Mouse (Mus musculus): Measurements from ENCODE around the gene Gm29609. TPM values are rescaled to one million over a fixed set of nuclear protein-coding genes. Genes with fewer than 3 reads are reported as not detected.
A peak's percentile ranks its signal among the peaks of the same experiment; 100 is the strongest.

Gene Gm29609
- total and polyA plus RNA-seq, 2 experiments from 2014 or later, result 1.1 to 6.6 TPM

DNA sequence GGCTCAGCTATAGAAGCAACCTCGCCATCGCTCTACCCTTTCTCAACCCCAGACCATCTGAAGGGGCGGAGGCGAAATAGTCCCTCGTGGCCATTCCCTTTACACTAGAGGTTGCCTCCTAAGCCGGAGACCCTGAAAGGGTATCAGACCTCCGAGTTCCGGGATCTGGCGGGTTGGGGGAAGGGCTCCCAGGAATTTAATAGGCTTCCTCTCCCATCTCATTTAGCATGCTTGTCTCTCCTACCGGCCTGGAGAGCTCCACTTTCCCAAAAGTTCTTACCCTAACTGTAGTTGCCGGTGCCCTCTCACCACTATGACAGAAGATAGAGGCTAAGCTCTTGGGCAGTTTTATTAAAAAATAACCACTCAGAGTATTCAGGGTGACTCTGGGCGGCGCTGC lies 42.1 kb downstream of the Gm29609 start:
- 3% methylated on average over 13 of the region's 13 CpGs for WGBS
- ATAC-seq (ENCODE audit: insufficient read depth, low read depth) (no peak), DNase-seq (ENCODE audit: low spot score) (no peak)
- Histone ChIP-seq H3K4me3 (ENCODE audit: low read depth, low read length) (peak overlapping the region; percentile 32), H3K27me3 (ENCODE audit: control insufficient read depth, insufficient read depth, low read length) (peaks cover 52% of the 10 kb centered on the region), H3K9me3 (replicated peaks; ENCODE audit: control insufficient read depth, low read length) (no peaks in the 10 kb centered on the region), H3K27ac (ENCODE audit: low read depth) (no peak overlapping the region), H3K4me2 (ENCODE audit: low read depth, low read length) (peak overlapping the region; percentile 48), H3K36me3 (replicated peaks; ENCODE audit: control insufficient read depth, insufficient read depth, low read length) (peaks cover 10% of the 10 kb centered on the region), H3K9ac (replicated peaks; ENCODE audit: low read depth, low read length) (no peak overlapping the region), H3K4me1 (ENCODE audit: control insufficient read depth, insufficient read depth) (peaks cover 6% of the 10 kb centered on the region; the same call in 1 of the 2 replicates)
- TF ChIP-seq EP300 (IDR thresholded peaks at IDR 0.05; ENCODE audit: low read depth) (no peak), CTCF (IDR thresholded peaks at IDR 0.05; ENCODE audit: low read depth) (no peak)

DNA sequence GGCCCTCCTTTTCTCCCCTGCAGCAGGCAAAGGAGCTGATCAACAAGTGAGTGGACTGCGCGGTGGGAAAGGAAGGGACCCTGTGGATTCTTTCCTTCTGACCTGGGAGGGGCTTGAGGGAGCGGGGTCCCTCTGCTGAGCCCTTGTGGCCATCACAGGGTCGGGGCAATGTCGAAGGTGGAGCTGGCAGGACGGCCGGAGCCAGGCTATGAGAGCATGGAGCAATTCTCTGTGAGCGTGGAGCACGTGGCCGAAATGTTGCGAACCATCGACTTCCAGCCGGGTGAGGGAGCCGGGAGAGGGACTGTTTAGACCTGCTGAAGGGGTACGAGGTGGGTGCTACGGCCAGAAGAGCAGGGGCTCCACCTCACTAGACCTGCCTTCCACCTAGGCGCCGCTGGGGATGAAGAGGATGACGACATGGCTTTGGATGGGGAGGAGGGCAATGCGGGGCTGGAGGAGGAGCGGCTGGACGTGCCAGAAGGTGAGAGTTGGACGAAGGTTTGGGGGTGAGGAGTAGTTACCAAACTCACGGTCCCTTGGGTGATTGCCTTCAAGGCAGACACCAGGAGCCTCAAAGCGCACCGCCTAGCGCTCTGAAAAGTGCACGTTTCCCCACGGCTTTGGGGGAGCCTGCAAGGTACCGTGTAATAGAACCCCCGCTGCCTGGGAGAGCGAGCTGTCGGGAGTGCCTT lies 42.8 kb downstream of the Gm29609 start:
- Histone ChIP-seq H3K27me3 (ENCODE audit: control insufficient read depth, insufficient read depth, low read length) (peaks cover 52% of the 10 kb centered on the region), H3K9ac (replicated peaks; ENCODE audit: low read depth, low read length) (no peak overlapping the region), H3K4me2 (ENCODE audit: low read depth, low read length) (peak overlapping the region; percentile 48; the same call in 1 of the 2 replicates), H3K27ac (ENCODE audit: low read depth) (no peak overlapping the region), H3K9me3 (replicated peaks; ENCODE audit: control insufficient read depth, low read length) (no peaks in the 10 kb centered on the region), H3K4me3 (ENCODE audit: low read depth, low read length) (0 out of 2 replicates have a peak overlapping the region, but pooled peaks have one; percentile 32), H3K36me3 (replicated peaks; ENCODE audit: control insufficient read depth, insufficient read depth, low read length) (peaks cover 8% of the 10 kb centered on the region), H3K4me1 (ENCODE audit: control insufficient read depth, insufficient read depth) (peaks cover 6% of the 10 kb centered on the region; the same call in 1 of the 2 replicates)
- DNase-seq (ENCODE audit: low spot score), result no peak
- WGBS, result 2% methylated on average over 33 of the region's 33 CpGs
- no peak for ATAC-seq (ENCODE audit: insufficient read depth, low read depth)
- TF ChIP-seq EP300 (IDR thresholded peaks at IDR 0.05; ENCODE audit: low read depth) (no peak), CTCF (IDR thresholded peaks at IDR 0.05; ENCODE audit: low read depth) (no peak)

DNA sequence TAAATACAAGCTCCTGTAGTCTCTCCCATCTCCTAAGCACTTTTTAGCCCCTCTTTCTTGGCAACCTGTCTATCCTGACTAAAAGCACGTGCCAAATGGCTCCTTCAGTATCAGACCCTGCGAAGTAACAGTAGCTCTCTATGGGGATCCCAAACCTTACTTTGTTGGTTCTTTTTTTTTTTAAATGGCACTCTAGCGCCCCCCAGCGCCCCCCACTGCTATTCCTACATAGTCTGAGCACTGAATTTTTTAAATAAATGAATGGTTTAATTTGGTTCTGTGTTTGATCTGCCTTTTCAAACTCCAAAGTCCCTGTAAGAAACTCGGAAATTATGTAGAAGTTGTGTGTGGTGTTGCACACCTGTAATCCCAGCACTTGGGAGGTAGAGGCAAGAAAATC lies 53.7 kb downstream of the Gm29609 start:
- Histone ChIP-seq H3K27ac (ENCODE audit: low read depth) (no peak overlapping the region), H3K27me3 (ENCODE audit: control insufficient read depth, insufficient read depth, low read length) (no peaks in the 10 kb centered on the region), H3K9me3 (replicated peaks; ENCODE audit: control insufficient read depth, low read length) (no peaks in the 10 kb centered on the region), H3K4me1 (ENCODE audit: control insufficient read depth, insufficient read depth) (no peaks in the 10 kb centered on the region), H3K4me2 (ENCODE audit: low read depth, low read length) (no peak overlapping the region), H3K36me3 (replicated peaks; ENCODE audit: control insufficient read depth, insufficient read depth, low read length) (no peaks in the 10 kb centered on the region), H3K9ac (replicated peaks; ENCODE audit: low read depth, low read length) (no peak overlapping the region), H3K4me3 (ENCODE audit: low read depth, low read length) (no peak overlapping the region)
- DNase-seq (ENCODE audit: low spot score) (no peak), ATAC-seq (ENCODE audit: insufficient read depth, low read depth) (no peak)
- WGBS, result 34% methylated on average over 5 of the region's 5 CpGs
- TF ChIP-seq CTCF (IDR thresholded peaks at IDR 0.05; ENCODE audit: low read depth) (no peak), EP300 (IDR thresholded peaks at IDR 0.05; ENCODE audit: low read depth) (no peak)

DNA sequence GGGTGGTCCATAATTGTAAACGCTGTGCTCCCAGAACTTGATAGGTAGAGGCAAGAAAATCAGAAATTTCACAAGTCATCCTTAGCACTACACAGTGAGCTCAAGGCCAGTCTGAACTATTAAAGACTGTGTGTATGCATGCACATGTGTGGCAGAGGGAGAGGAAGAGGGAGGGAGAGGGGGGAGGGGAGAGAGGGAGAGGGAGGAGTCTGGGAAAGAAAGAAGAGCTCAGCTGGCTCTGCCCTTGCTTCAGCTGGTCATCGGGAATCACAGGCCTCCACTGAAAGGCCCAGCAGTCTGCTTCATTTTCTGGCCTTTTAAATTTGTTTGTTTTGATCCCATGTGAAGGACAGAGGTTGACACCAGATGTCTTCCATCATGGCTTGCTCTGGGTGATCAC lies 56.2 kb downstream of the Gm29609 start:
- DNase-seq (ENCODE audit: low spot score) (no peak), ATAC-seq (ENCODE audit: insufficient read depth, low read depth) (no peak)
- Histone ChIP-seq H3K4me2 (ENCODE audit: low read depth, low read length) (no peak overlapping the region), H3K4me1 (ENCODE audit: control insufficient read depth, insufficient read depth) (no peaks in the 10 kb centered on the region), H3K27me3 (ENCODE audit: control insufficient read depth, insufficient read depth, low read length) (no peaks in the 10 kb centered on the region), H3K9ac (replicated peaks; ENCODE audit: low read depth, low read length) (no peak overlapping the region), H3K9me3 (replicated peaks; ENCODE audit: control insufficient read depth, low read length) (no peaks in the 10 kb centered on the region), H3K27ac (ENCODE audit: low read depth) (no peak overlapping the region), H3K4me3 (ENCODE audit: low read depth, low read length) (no peak overlapping the region), H3K36me3 (replicated peaks; ENCODE audit: control insufficient read depth, insufficient read depth, low read length) (no peaks in the 10 kb centered on the region)
- TF ChIP-seq CTCF (IDR thresholded peaks at IDR 0.05; ENCODE audit: low read depth), result no peak
- TF ChIP-seq EP300 (IDR thresholded peaks at IDR 0.05; ENCODE audit: low read depth), result no peak
- WGBS, result 48% methylated on average over 2 of the region's 2 CpGs

DNA sequence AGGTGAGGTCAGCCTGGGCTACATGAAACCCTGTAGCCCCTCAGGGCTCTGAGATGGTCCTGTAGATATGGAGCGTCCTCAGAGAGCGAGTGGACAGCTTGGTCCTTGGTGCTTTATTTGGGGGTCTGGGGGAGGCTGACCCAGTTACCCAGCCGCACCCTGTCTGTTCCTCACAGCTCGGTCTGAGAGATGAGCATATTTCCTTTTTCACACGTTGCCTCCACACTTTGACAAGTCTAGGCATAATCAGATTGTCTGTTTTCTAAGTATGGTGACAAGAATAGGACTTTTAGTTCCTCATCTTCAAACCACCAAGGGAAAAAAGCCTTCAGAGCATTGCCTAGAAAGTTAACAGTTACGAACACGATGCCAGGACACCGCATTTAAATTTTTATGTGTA lies 58.6 kb downstream of the Gm29609 start:
- H3K36me3 ChIP-seq (replicated peaks; ENCODE audit: control insufficient read depth, insufficient read depth, low read length), result no peaks in the 10 kb centered on the region
- 0 out of 2 replicates have a peak, but pooled peaks cover 8% of the 10 kb centered on the region for H3K4me1 ChIP-seq (ENCODE audit: control insufficient read depth, insufficient read depth)
- no peak overlapping the region for H3K27ac ChIP-seq (ENCODE audit: low read depth)
- WGBS, result 74% methylated on average over 8 of the region's 8 CpGs
- TF ChIP-seq CTCF (IDR thresholded peaks at IDR 0.05; ENCODE audit: low read depth), result no peak
- no peak for TF ChIP-seq EP300 (IDR thresholded peaks at IDR 0.05; ENCODE audit: low read depth)
- DNase-seq (ENCODE audit: low spot score), result no peak
- ATAC-seq (ENCODE audit: insufficient read depth, low read depth), result no peak
- no peaks in the 10 kb centered on the region for H3K9me3 ChIP-seq (replicated peaks; ENCODE audit: control insufficient read depth, low read length)
- H3K4me3 ChIP-seq (ENCODE audit: low read depth, low read length), result no peak overlapping the region
- H3K4me2 ChIP-seq (ENCODE audit: low read depth, low read length), result no peak overlapping the region
- no peaks in the 10 kb centered on the region for H3K27me3 ChIP-seq (ENCODE audit: control insufficient read depth, insufficient read depth, low read length)
- no peak overlapping the region for H3K9ac ChIP-seq (replicated peaks; ENCODE audit: low read depth, low read length)

Data from heart, postnatal 0 days (tissue).